10 mouse cellular contexts compared by ENCODE assay signal in genomic region chr14:72377224-72377623, GRCm38 (mm10).
DNase-seq lines count a peak whose midpoint lies in the region; ATAC-seq and TF ChIP-seq lines count a peak whose summit lies in the region.
"Had no signal": no experiment of that assay in that cellular context is flagged by ENCODE, and none has a peak within 500 bp of the region (broad histone marks: within the 10 kb centered on the region; RNA-seq: fewer than 3 reads in every experiment).

No protein-coding gene starts in this region.

- H3K27me3 ChIP-seq in intestine, postnatal 0 days (replicated peaks; ENCODE audit: control insufficient read depth, insufficient read depth, low read length): no peaks in the 10 kb centered on the region
- no peaks in the 10 kb centered on the region for H3K27me3 ChIP-seq in intestine, embryonic 16.5 days (replicated peaks; ENCODE audit: control insufficient read depth, insufficient read depth, low read length)
- H3K27me3 ChIP-seq in splenic B cell, adult 2 months (ENCODE audit: control insufficient read depth, insufficient read depth, low read length, poor library complexity, severe bottlenecking): no peaks in the 10 kb centered on the region
- H3K27me3 ChIP-seq: limb, embryonic 13.5 days had no signal

- no peak overlapping the region for H3K9ac ChIP-seq in intestine, postnatal 0 days (ENCODE audit: low read depth, low read length)
- no peak overlapping the region for H3K9ac ChIP-seq in intestine, embryonic 16.5 days (ENCODE audit: low read depth, low read length)
- H3K9ac ChIP-seq: limb, embryonic 13.5 days had no signal

- no peak overlapping the region for H3K4me3 ChIP-seq in intestine, postnatal 0 days (ENCODE audit: low read depth, low read length)
- H3K4me3 ChIP-seq in intestine, embryonic 16.5 days (ENCODE audit: low read length): no peak overlapping the region
- H3K4me3 ChIP-seq: erythroblast, embryonic 14.5 days; limb, embryonic 13.5 days had no signal

- H3K36me3 ChIP-seq in intestine, postnatal 0 days (ENCODE audit: control insufficient read depth, insufficient read depth): no peaks in the 10 kb centered on the region
- H3K36me3 ChIP-seq in intestine, embryonic 16.5 days (ENCODE audit: control insufficient read depth, insufficient read depth, low read length): no peaks in the 10 kb centered on the region
- H3K36me3 ChIP-seq in splenic B cell, adult 2 months (ENCODE audit: control insufficient read depth, insufficient read depth, low read length, poor library complexity, severe bottlenecking): no peaks in the 10 kb centered on the region
- H3K36me3 ChIP-seq: limb, embryonic 13.5 days had no signal

- ATAC-seq in CD4-positive, CD25-positive, alpha-beta regulatory T cell, adult 4 months: no peak
- no peak for ATAC-seq in intestine, postnatal 0 days
- ATAC-seq in intestine, embryonic 16.5 days: no peak

- H3K27ac ChIP-seq in intestine, postnatal 0 days (ENCODE audit: low read depth, low read length): no peak overlapping the region
- H3K27ac ChIP-seq in intestine, embryonic 16.5 days (ENCODE audit: low read length): no peak overlapping the region
- H3K27ac ChIP-seq: limb, embryonic 13.5 days had no signal

- intact Hi-C loops in left cerebral cortex, postnatal 4 days (cut with DNase I): loop anchor here (10.0 kb wide), 1 partner anchor 138 kb away; no protein-coding TSS in a partner anchor

- H3K9me3 ChIP-seq in intestine, postnatal 0 days (ENCODE audit: control insufficient read depth): no peaks in the 10 kb centered on the region
- no peaks in the 10 kb centered on the region for H3K9me3 ChIP-seq in intestine, embryonic 16.5 days (ENCODE audit: control insufficient read depth, low read length)
- H3K9me3 ChIP-seq: limb, embryonic 13.5 days had no signal

- H3K4me1 ChIP-seq in intestine, postnatal 0 days (replicated peaks; ENCODE audit: control insufficient read depth, insufficient read depth, low read length): no peaks in the 10 kb centered on the region
- no peaks in the 10 kb centered on the region for H3K4me1 ChIP-seq in intestine, embryonic 16.5 days (ENCODE audit: control insufficient read depth, insufficient read depth, low read length)
- H3K4me1 ChIP-seq: limb, embryonic 13.5 days had no signal

- TF ChIP-seq CTCF in intestine, postnatal 0 days (IDR thresholded peaks at IDR 0.05; ENCODE audit: low read depth): peak; percentile 79

- DNase-seq in CD4-positive, CD25-positive, alpha-beta regulatory T cell, adult 2 months (ENCODE audit: low read depth, low spot score): peak; percentile 43
- peak; percentile 32 to 34 for DNase-seq in B cell, adult 2 months
- DNase-seq in c-Kit-positive CD71-positive TER-119-positive erythroid progenitor cells, embryonic 14.5 days (ENCODE audit: low spot score): peak; percentile 16
- DNase-seq in left cerebral cortex, postnatal 4 days: peak; percentile 65
- peak; percentile 44 for DNase-seq in splenic B cell, adult 2 months (ENCODE audit: low read depth, low spot score)

- WGBS in intestine, postnatal 0 days: 11% methylated on average over 2 of the region's 2 CpGs
- 11% methylated on average over 2 of the region's 2 CpGs for WGBS in intestine, embryonic 16.5 days

- no peak overlapping the region for H3K4me2 ChIP-seq in intestine, postnatal 0 days (replicated peaks; ENCODE audit: low read depth)
- H3K4me2 ChIP-seq in intestine, embryonic 16.5 days (ENCODE audit: low read depth, low read length): no peak overlapping the region
- H3K4me2 ChIP-seq: limb, embryonic 13.5 days had no signal
